Mouse (Mus musculus) neutrophil, adult 65 days (primary cell): ENCODE data around the gene Smr3a. TPM values are rescaled to one million over a fixed set of nuclear protein-coding genes. Genes with fewer than 3 reads are reported as not detected.

Experiments
- total RNA-seq: library from RNA; stranded (reverse); gene quantifications from 2 replicates; pipeline ENCODE4 v1.2.4, GENCODE M21; 2023

The Smr3a gene
- total RNA-seq = not detected in 2 replicates

DNA sequence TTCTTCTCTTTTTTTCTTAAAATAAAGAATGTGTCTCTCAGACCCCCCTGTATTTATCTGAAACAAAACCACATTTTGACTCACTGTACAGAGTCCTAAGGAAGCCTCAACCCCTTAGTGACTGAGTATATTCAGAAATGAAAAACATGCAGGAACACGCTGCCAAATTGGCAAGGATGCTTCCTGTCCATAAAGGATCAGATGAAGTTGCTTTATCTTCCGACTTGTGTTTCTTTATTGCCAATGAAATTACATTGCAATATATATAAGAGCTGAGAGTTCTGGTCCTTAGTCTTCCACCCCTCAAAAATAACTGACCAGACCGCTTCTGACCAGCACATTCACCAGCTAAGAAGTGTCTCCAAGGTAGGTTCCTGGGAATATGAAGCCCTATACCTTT lies at the start of gene Smr3a:
Gene Smr3a (plus strand): TSS at position 301 of the 400 bp plus-strand sequence.

GRCm38 (mm10) chr5:87969201-87969600 lies 33.1 kb upstream of the Smr3a start, which contains the start of the genes 2310003L06Rik and Gm28434:
TSS of gene 2310003L06Rik (plus strand) at chr5:87969459.
TSS of gene Gm28434 (plus strand) at chr5:87969517.

GRCm38 (mm10) chr5:87979139-87979538 lies 23.2 kb upstream of the Smr3a start, which contains the start of gene Cabs1:
TSS of gene Cabs1 (plus strand) at chr5:87979439.

Other genes starting within 250 kb of the Smr3a start
- gene Csn1s2a, start 228.0 kb upstream of the Smr3a start, total RNA-seq = not detected in 2 replicates
- gene Csn1s2b, start 194.5 kb upstream of the Smr3a start, total RNA-seq = not detected in 2 replicates
- not detected in 2 replicates for gene Prr27, start 176.9 kb upstream of the Smr3a start, total RNA-seq
- gene Odam, start 117.5 kb upstream of the Smr3a start, total RNA-seq = not detected in 2 replicates
- not detected in 2 replicates for gene Csn3, start 77.0 kb upstream of the Smr3a start, total RNA-seq
- gene 2310003L06Rik, start 33.1 kb upstream of the Smr3a start, total RNA-seq = not detected in 2 replicates
- gene Gm28434, start 33.0 kb upstream of the Smr3a start, total RNA-seq = not detected in 2 replicates
- gene Cabs1, start 23.1 kb upstream of the Smr3a start, total RNA-seq = not detected in 2 replicates
- gene Smr2, start 84.0 kb downstream of the Smr3a start, total RNA-seq = not detected in 2 replicates
- not detected in 2 replicates for gene Gm11116, start 109.0 kb downstream of the Smr3a start, total RNA-seq
- gene Gm11115, start 151.6 kb downstream of the Smr3a start, total RNA-seq = not detected in 2 replicates